Mouse (Mus musculus) lung, embryonic 14.5 days (tissue): ENCODE results near the gene Slc48a1. TPM values are rescaled to one million over a fixed set of nuclear protein-coding genes. Genes with fewer than 3 reads are reported as not detected.

ENCODE experiments used
- ATAC-seq: fragments of 200-750 bp; cut with Nextera tagmentation; 2 replicates; pipeline ENCODE4 v1.8.0; 2017; ENCODE audit warnings: mild to moderate bottlenecking, moderate TSS enrichment, moderate library complexity; ENCODE audit not compliant: insufficient read depth
- DNase-seq: peaks from one replicate; pipeline ENCODE4 v3.0.0-alpha.2; 2015
- H3K27ac ChIP-seq: fragments of 300-500 bp; sonication (generic); 2 replicates; pipeline ENCODE4 v1.5.1; 2014; ENCODE audit warnings: low read depth, mild to moderate bottlenecking, moderate library complexity
- H3K27me3 ChIP-seq: fragments of 300-500 bp; sonication (generic); 2 replicates; pipeline ENCODE4 v1.6.1; 2014; ENCODE audit warnings: low read length, control low read depth; ENCODE audit not compliant: insufficient read depth
- H3K36me3 ChIP-seq: fragments of 300-500 bp; sonication (generic); 2 replicates; pipeline ENCODE4 v1.6.1; 2014; ENCODE audit warnings: control low read depth; ENCODE audit not compliant: insufficient read depth
- H3K4me1 ChIP-seq: fragments of 300-500 bp; sonication (generic); 2 replicates; pipeline ENCODE4 v1.6.1; 2014; ENCODE audit warnings: antibody characterized with exemption, control low read depth; ENCODE audit not compliant: insufficient read depth
- H3K4me2 ChIP-seq: fragments of 300-500 bp; sonication (generic); 2 replicates; pipeline ENCODE4 v1.6.1; 2014; ENCODE audit warnings: mild to moderate bottlenecking
- H3K4me3 ChIP-seq: fragments of 300-500 bp; sonication (generic); 2 replicates; pipeline ENCODE4 v1.5.1; 2014; ENCODE audit warnings: low read depth, low read length
- H3K9ac ChIP-seq: fragments of 300-500 bp; sonication (generic); 2 replicates; pipeline ENCODE4 v1.6.1; 2014
- H3K9me3 ChIP-seq: fragments of 300-500 bp; sonication (generic); 2 replicates; pipeline ENCODE4 v1.6.1; 2016; ENCODE audit warnings: low read depth, low read length, control low read depth
- CTCF ChIP-seq: IDR thresholded peaks from 2 replicates; pipeline ENCODE4 v1.5.1; 2016; ENCODE audit warnings: antibody characterized with exemption, low read depth
- WGBS: fragments of 180-500 bp; shearing (Covaris S2); extraction: QIAGEN DNeasy Blood & Tissue Kit; methylation state at CpG from one replicate; pipeline ENCODE4 v1.1.7; 2014; 5-methylcytosine and 5-hydroxymethylcytosine counted together
- polyA plus RNA-seq: library from polyadenylated mRNA; unstranded; fragments of >200 nt; fragmentation: Nextera tagmentation; extraction: Ambion mirVana; gene quantifications from 2 replicates; pipeline ENCODE4 v1.2.1, GENCODE M21; 2014

Gene Slc48a1
- polyA plus RNA-seq, 1 experiment from 2014 or later: 25.3 TPM

- Histone ChIP-seq H3K27ac (no peak overlapping the region), H3K4me2 (no peak overlapping the region), H3K4me3 (no peak overlapping the region), H3K27me3 (no peaks in the 10 kb centered on the region), H3K9me3 (no peaks in the 10 kb centered on the region), H3K4me1 (peaks cover 5% of the 10 kb centered on the region), H3K9ac (no peak overlapping the region), H3K36me3 (0 out of 2 replicates have a peak, but pooled peaks cover 6% of the 10 kb centered on the region)
- 73% methylated on average over 12 of the region's 12 CpGs for WGBS
- no peak for ATAC-seq
- no peak for TF ChIP-seq CTCF
- DNase-seq: no peak
Observed at GRCm38 (mm10) chr15:97741662-97742061, 36.7 kb upstream of the Slc48a1 start.

GRCm38 (mm10) chr15:97742074-97742473, 36.2 kb upstream of the Slc48a1 start:
- Histone ChIP-seq H3K27ac (no peak overlapping the region), H3K9me3 (no peaks in the 10 kb centered on the region), H3K9ac (no peak overlapping the region), H3K36me3 (0 out of 2 replicates have a peak, but pooled peaks cover 6% of the 10 kb centered on the region), H3K4me3 (no peak overlapping the region), H3K4me2 (no peak overlapping the region), H3K27me3 (no peaks in the 10 kb centered on the region), H3K4me1 (peaks cover 5% of the 10 kb centered on the region)
- ATAC-seq: no peak
- TF ChIP-seq CTCF: no peak
- WGBS: 59% methylated on average over 7 of the region's 7 CpGs
- no peak for DNase-seq

- DNase-seq: no peak
- H3K4me1 ChIP-seq: peaks cover 5% of the 10 kb centered on the region
Observed at GRCm38 (mm10) chr15:97742600-97742999, 35.7 kb upstream of the Slc48a1 start.

GRCm38 (mm10) chr15:97743210-97743609, 35.1 kb upstream of the Slc48a1 start:
- Histone ChIP-seq H3K36me3 (0 out of 2 replicates have a peak, but pooled peaks cover 6% of the 10 kb centered on the region), H3K4me2 (no peak overlapping the region), H3K27ac (no peak overlapping the region), H3K4me1 (peaks cover 5% of the 10 kb centered on the region), H3K27me3 (no peaks in the 10 kb centered on the region), H3K9me3 (no peaks in the 10 kb centered on the region), H3K9ac (no peak overlapping the region), H3K4me3 (no peak overlapping the region)
- TF ChIP-seq CTCF: no peak
- ATAC-seq (no peak), DNase-seq (no peak)
- 84% methylated on average over 5 of the region's 5 CpGs for WGBS

More at GRCm38 (mm10) chr15:97742600-97742999, 35.7 kb upstream of the Slc48a1 start:
- Histone ChIP-seq H3K36me3 (0 out of 2 replicates have a peak, but pooled peaks cover 6% of the 10 kb centered on the region), H3K9ac (no peak overlapping the region), H3K27ac (no peak overlapping the region), H3K9me3 (no peaks in the 10 kb centered on the region), H3K4me3 (no peak overlapping the region), H3K27me3 (no peaks in the 10 kb centered on the region), H3K4me2 (no peak overlapping the region)
- ATAC-seq: no peak
- no peak for TF ChIP-seq CTCF
- 66% methylated on average over 4 of the region's 4 CpGs for WGBS

- no peak overlapping the region for H3K9ac ChIP-seq
- DNase-seq: no peak
- H3K9me3 ChIP-seq: no peaks in the 10 kb centered on the region
- H3K4me2 ChIP-seq: no peak overlapping the region
- no peaks in the 10 kb centered on the region for H3K27me3 ChIP-seq
- no peak overlapping the region for H3K27ac ChIP-seq
- ATAC-seq: no peak
- no peak for TF ChIP-seq CTCF
- 53% methylated on average over 12 of the region's 12 CpGs for WGBS
- peaks cover 5% of the 10 kb centered on the region for H3K4me1 ChIP-seq
- H3K4me3 ChIP-seq: no peak overlapping the region
- 0 out of 2 replicates have a peak, but pooled peaks cover 6% of the 10 kb centered on the region for H3K36me3 ChIP-seq
Observed at GRCm38 (mm10) chr15:97743961-97744525, 34.3 kb upstream of the Slc48a1 start.

GRCm38 (mm10) chr15:97744930-97745329, 33.4 kb upstream of the Slc48a1 start:
- Histone ChIP-seq H3K4me1 (peaks cover 5% of the 10 kb centered on the region), H3K9me3 (no peaks in the 10 kb centered on the region), H3K4me3 (no peak overlapping the region), H3K36me3 (0 out of 2 replicates have a peak, but pooled peaks cover 6% of the 10 kb centered on the region), H3K4me2 (no peak overlapping the region), H3K9ac (no peak overlapping the region), H3K27me3 (no peaks in the 10 kb centered on the region), H3K27ac (peak overlapping the region; percentile 46; the same call in 1 of the 2 replicates)
- peak; percentile 48; the same call in 1 of the 2 replicates for ATAC-seq
- WGBS: 49% methylated on average over 10 of the region's 10 CpGs
- no peak for TF ChIP-seq CTCF
- DNase-seq: no peak

- H3K36me3 ChIP-seq: 0 out of 2 replicates have a peak, but pooled peaks cover 6% of the 10 kb centered on the region
- ATAC-seq (peak; percentile 18; the same call in 1 of the 2 replicates), DNase-seq (no peak)
- H3K27ac ChIP-seq: peak overlapping the region; percentile 46; the same call in 1 of the 2 replicates
- H3K4me2 ChIP-seq: no peak overlapping the region
- H3K9ac ChIP-seq: no peak overlapping the region
- 50% methylated on average over 10 of the region's 10 CpGs for WGBS
- TF ChIP-seq CTCF: no peak
- H3K9me3 ChIP-seq: no peaks in the 10 kb centered on the region
- H3K4me3 ChIP-seq: no peak overlapping the region
- peaks cover 8% of the 10 kb centered on the region for H3K4me1 ChIP-seq
- no peaks in the 10 kb centered on the region for H3K27me3 ChIP-seq
Observed at GRCm38 (mm10) chr15:97745331-97745730, 33.0 kb upstream of the Slc48a1 start.
